Mouse (Mus musculus) embryonic facial prominence, embryonic 12.5 days (tissue): Measurements from ENCODE around the gene Uba6. TPM values are rescaled to one million over a fixed set of nuclear protein-coding genes. Genes with fewer than 3 reads are reported as not detected.

Experiments used
- ATAC-seq: fragments of 200-750 bp; cut with Nextera tagmentation; 2 replicates; pipeline ENCODE4 v1.8.0; 2017; ENCODE audit not compliant: insufficient number of reproducible peaks, insufficient read depth, low FRiP score, low TSS enrichment
- H3K27ac ChIP-seq: fragments of 300-500 bp; sonication (generic); 2 replicates; pipeline ENCODE4 v1.5.1; 2016; ENCODE audit warnings: mild to moderate bottlenecking
- H3K27me3 ChIP-seq: fragments of 300-500 bp; sonication (generic); 2 replicates; pipeline ENCODE4 v1.6.1; 2016; ENCODE audit warnings: mild to moderate bottlenecking, moderate library complexity
- H3K36me3 ChIP-seq: fragments of 300-500 bp; sonication (generic); 2 replicates; pipeline ENCODE4 v1.6.1; 2016; ENCODE audit warnings: mild to moderate bottlenecking
- H3K4me1 ChIP-seq: fragments of 300-500 bp; sonication (generic); 2 replicates; pipeline ENCODE4 v1.6.1; 2016
- H3K4me2 ChIP-seq: fragments of 300-500 bp; sonication (generic); replicated peaks from 2 replicates; pipeline ENCODE4 v1.6.1; 2016; ENCODE audit warnings: mild to moderate bottlenecking, moderate library complexity
- H3K4me3 ChIP-seq: fragments of 300-500 bp; sonication (generic); 2 replicates; pipeline ENCODE4 v1.5.1; 2016; ENCODE audit warnings: mild to moderate bottlenecking
- H3K9ac ChIP-seq: fragments of 300-500 bp; sonication (generic); 2 replicates; pipeline ENCODE4 v1.6.1; 2016; ENCODE audit warnings: mild to moderate bottlenecking, moderate library complexity
- H3K9me3 ChIP-seq: fragments of 300-500 bp; sonication (generic); 2 replicates; pipeline ENCODE4 v1.6.1; 2016; ENCODE audit warnings: mild to moderate bottlenecking, moderate library complexity
- WGBS: fragments of 180-500 bp; shearing (Covaris S2); methylation state at CpG from one replicate; pipeline ENCODE4 v1.1.7; 2016; 5-methylcytosine and 5-hydroxymethylcytosine counted together
- polyA plus RNA-seq: library from polyadenylated mRNA; unstranded; fragments of >200 nt; fragmentation: Nextera tagmentation; extraction: Ambion mirVana; gene quantifications from 2 replicates; pipeline ENCODE4 v1.2.1, GENCODE M21; 2016

Uba6 gene
- polyA plus RNA-seq, 1 experiment from 2014 or later, result 17.5 TPM

GRCm38 (mm10) chr5:86113037-86113436 is 59.6 kb downstream of the Uba6 start:
- no peaks in the 10 kb centered on the region for H3K27me3 ChIP-seq
- no peak overlapping the region for H3K4me3 ChIP-seq
- WGBS, result 92% methylated on average over 2 of the region's 2 CpGs
- H3K36me3 ChIP-seq, result peaks cover 8% of the 10 kb centered on the region; the same call in 1 of the 2 replicates
- no peak overlapping the region for H3K9ac ChIP-seq
- H3K4me2 ChIP-seq, result no peak overlapping the region
- no peaks in the 10 kb centered on the region for H3K9me3 ChIP-seq
- no peaks in the 10 kb centered on the region for H3K4me1 ChIP-seq
- ATAC-seq, result no peak
- no peak overlapping the region for H3K27ac ChIP-seq

- Histone ChIP-seq H3K36me3 (peaks cover 12% of the 10 kb centered on the region; the same call in 1 of the 2 replicates), H3K4me1 (no peaks in the 10 kb centered on the region), H3K4me3 (no peak overlapping the region), H3K27me3 (no peaks in the 10 kb centered on the region), H3K27ac (no peak overlapping the region), H3K4me2 (no peak overlapping the region), H3K9me3 (no peaks in the 10 kb centered on the region), H3K9ac (no peak overlapping the region)
- WGBS, result 97% methylated on average over 1 of the region's 1 CpGs
- ATAC-seq, result no peak
Measured at GRCm38 (mm10) chr5:86111074-86111473, 61.5 kb downstream of the Uba6 start.

GRCm38 (mm10) chr5:86106610-86107009 is 66.0 kb downstream of the Uba6 start:
- no peak overlapping the region for H3K27ac ChIP-seq
- no peak for ATAC-seq
- no peak overlapping the region for H3K9ac ChIP-seq
- H3K36me3 ChIP-seq, result peaks cover 6% of the 10 kb centered on the region; the same call in 1 of the 2 replicates
- WGBS, result 83% methylated on average over 2 of the region's 2 CpGs
- H3K27me3 ChIP-seq, result no peaks in the 10 kb centered on the region
- H3K9me3 ChIP-seq, result no peaks in the 10 kb centered on the region
- no peaks in the 10 kb centered on the region for H3K4me1 ChIP-seq
- no peak overlapping the region for H3K4me3 ChIP-seq
- no peak overlapping the region for H3K4me2 ChIP-seq

- no peaks in the 10 kb centered on the region for H3K4me1 ChIP-seq
- no peak for ATAC-seq
- no peak overlapping the region for H3K27ac ChIP-seq
Measured at GRCm38 (mm10) chr5:86102176-86102575, 70.4 kb downstream of the Uba6 start.

GRCm38 (mm10) chr5:86100621-86101020 is 72.0 kb downstream of the Uba6 start:
- Histone ChIP-seq H3K27ac (no peak overlapping the region), H3K36me3 (no peaks in the 10 kb centered on the region), H3K4me2 (no peak overlapping the region), H3K27me3 (no peaks in the 10 kb centered on the region), H3K9me3 (no peaks in the 10 kb centered on the region), H3K4me3 (no peak overlapping the region), H3K4me1 (no peaks in the 10 kb centered on the region), H3K9ac (no peak overlapping the region)
- WGBS, result 69% methylated on average over 3 of the region's 3 CpGs
- no peak for ATAC-seq

More at GRCm38 (mm10) chr5:86102176-86102575, 70.4 kb downstream of the Uba6 start:
- no peaks in the 10 kb centered on the region for H3K9me3 ChIP-seq
- H3K4me3 ChIP-seq, result no peak overlapping the region
- no peak overlapping the region for H3K4me2 ChIP-seq
- no peaks in the 10 kb centered on the region for H3K27me3 ChIP-seq
- H3K36me3 ChIP-seq, result no peaks in the 10 kb centered on the region
- WGBS, result 98% methylated on average over 2 of the region's 2 CpGs
- H3K9ac ChIP-seq, result no peak overlapping the region

GRCm38 (mm10) chr5:86098988-86099387 is 73.6 kb downstream of the Uba6 start:
- 74% methylated on average over 3 of the region's 3 CpGs for WGBS
- no peaks in the 10 kb centered on the region for H3K27me3 ChIP-seq
- no peaks in the 10 kb centered on the region for H3K4me1 ChIP-seq
- no peak overlapping the region for H3K4me2 ChIP-seq
- no peaks in the 10 kb centered on the region for H3K36me3 ChIP-seq
- H3K9me3 ChIP-seq, result no peaks in the 10 kb centered on the region
- ATAC-seq, result no peak
- no peak overlapping the region for H3K9ac ChIP-seq
- H3K27ac ChIP-seq, result no peak overlapping the region
- H3K4me3 ChIP-seq, result no peak overlapping the region

- H3K9ac ChIP-seq, result no peak overlapping the region
- no peak overlapping the region for H3K27ac ChIP-seq
- no peaks in the 10 kb centered on the region for H3K36me3 ChIP-seq
- no peaks in the 10 kb centered on the region for H3K4me1 ChIP-seq
- ATAC-seq, result no peak
- H3K9me3 ChIP-seq, result no peaks in the 10 kb centered on the region
- no peak overlapping the region for H3K4me3 ChIP-seq
- H3K4me2 ChIP-seq, result no peak overlapping the region
- H3K27me3 ChIP-seq, result no peaks in the 10 kb centered on the region
- 83% methylated on average over 9 of the region's 9 CpGs for WGBS
Measured at GRCm38 (mm10) chr5:86094754-86095153, 77.8 kb downstream of the Uba6 start.

GRCm38 (mm10) chr5:86086751-86087150 is 85.9 kb downstream of the Uba6 start:
- Histone ChIP-seq H3K27ac (no peak overlapping the region), H3K9ac (no peak overlapping the region), H3K4me3 (no peak overlapping the region), H3K4me1 (no peaks in the 10 kb centered on the region), H3K27me3 (no peaks in the 10 kb centered on the region), H3K36me3 (no peaks in the 10 kb centered on the region), H3K9me3 (no peaks in the 10 kb centered on the region), H3K4me2 (no peak overlapping the region)
- no peak for ATAC-seq
- WGBS, result 75% methylated on average over 6 of the region's 6 CpGs

- ATAC-seq, result no peak
- no peaks in the 10 kb centered on the region for H3K4me1 ChIP-seq
- H3K4me2 ChIP-seq, result no peak overlapping the region
- no peaks in the 10 kb centered on the region for H3K27me3 ChIP-seq
- H3K9ac ChIP-seq, result no peak overlapping the region
- 64% methylated on average over 7 of the region's 7 CpGs for WGBS
- no peaks in the 10 kb centered on the region for H3K9me3 ChIP-seq
- H3K4me3 ChIP-seq, result no peak overlapping the region
- no peak overlapping the region for H3K27ac ChIP-seq
- no peaks in the 10 kb centered on the region for H3K36me3 ChIP-seq
Measured at GRCm38 (mm10) chr5:86084979-86085378, 87.6 kb downstream of the Uba6 start.

- Histone ChIP-seq H3K27ac (no peak overlapping the region), H3K27me3 (no peaks in the 10 kb centered on the region), H3K9ac (no peak overlapping the region), H3K4me3 (no peak overlapping the region), H3K4me2 (no peak overlapping the region), H3K9me3 (no peaks in the 10 kb centered on the region), H3K4me1 (no peaks in the 10 kb centered on the region), H3K36me3 (no peaks in the 10 kb centered on the region)
- WGBS, result 86% methylated on average over 6 of the region's 6 CpGs
- ATAC-seq, result no peak
Measured at GRCm38 (mm10) chr5:86083987-86084386, 88.6 kb downstream of the Uba6 start.

GRCm38 (mm10) chr5:86078720-86079334 is 93.8 kb downstream of the Uba6 start:
- H3K9me3 ChIP-seq, result no peaks in the 10 kb centered on the region
- no peak overlapping the region for H3K27ac ChIP-seq
- no peak overlapping the region for H3K4me3 ChIP-seq
- no peaks in the 10 kb centered on the region for H3K36me3 ChIP-seq
- no peak overlapping the region for H3K9ac ChIP-seq
- H3K4me2 ChIP-seq, result no peak overlapping the region
- WGBS, result 78% methylated on average over 3 of the region's 3 CpGs
- ATAC-seq, result no peak
- H3K27me3 ChIP-seq, result no peaks in the 10 kb centered on the region
- no peaks in the 10 kb centered on the region for H3K4me1 ChIP-seq

- no peak overlapping the region for H3K4me2 ChIP-seq
- H3K4me1 ChIP-seq, result no peaks in the 10 kb centered on the region
- H3K9ac ChIP-seq, result no peak overlapping the region
- ATAC-seq, result no peak
- H3K27me3 ChIP-seq, result no peaks in the 10 kb centered on the region
- H3K36me3 ChIP-seq, result no peaks in the 10 kb centered on the region
- H3K27ac ChIP-seq, result no peak overlapping the region
- WGBS, result 78% methylated on average over 4 of the region's 4 CpGs
- H3K9me3 ChIP-seq, result no peaks in the 10 kb centered on the region
- no peak overlapping the region for H3K4me3 ChIP-seq
Measured at GRCm38 (mm10) chr5:86072756-86073386, 99.7 kb downstream of the Uba6 start.
